Mouse (Mus musculus) embryonic facial prominence, embryonic 11.5 days (tissue): ENCODE data around the gene Thoc7. TPM values are rescaled to one million over a fixed set of nuclear protein-coding genes. Genes with fewer than 3 reads are reported as not detected.

ENCODE experiments used
- polyA plus RNA-seq: library from polyadenylated mRNA; unstranded; fragments of >200 nt; fragmentation: Nextera tagmentation; extraction: Ambion mirVana; gene quantifications from 2 replicates; pipeline ENCODE4 v1.2.1, GENCODE M21; 2014

Gene Thoc7
- polyA plus RNA-seq, 1 experiment from 2014 or later = 287 TPM

Other genes with a start within 250 kb of the Thoc7 start
- 0.11 TPM in 1 of 2 replicates, not detected in the other for gene Gm281, start 47.4 kb downstream of the Thoc7 start, polyA plus RNA-seq
- gene Atxn7, start 412 bp downstream of the Thoc7 start, polyA plus RNA-seq = 3.4 and 3.7 TPM in 2 replicates
- 323 and 324 TPM in 2 replicates for gene Psmd6, start 159.1 kb upstream of the Thoc7 start, polyA plus RNA-seq
- gene Olfr720, start 225.0 kb upstream of the Thoc7 start, polyA plus RNA-seq = not detected in 2 replicates